Mouse (Mus musculus) spleen, adult 2 months (tissue): Measurements from ENCODE around the gene Slc8b1.

Experiments
- CTCF ChIP-seq: fragments of 200-500 bp; IDR thresholded peaks from 2 replicates; pipeline ENCODE4 v1.5.1; 2011; ENCODE audit warnings: mild to moderate bottlenecking, inconsistent platforms; ENCODE audit not compliant: insufficient read depth, insufficient read length, insufficient replicate concordance; ENCODE audit errors: extremely low read depth
- POLR2A ChIP-seq: fragments of 200-500 bp; IDR thresholded peaks from 2 replicates; pipeline ENCODE4 v1.6.1; 2011; ENCODE audit warnings: low read depth, low read length, inconsistent platforms

DNA sequence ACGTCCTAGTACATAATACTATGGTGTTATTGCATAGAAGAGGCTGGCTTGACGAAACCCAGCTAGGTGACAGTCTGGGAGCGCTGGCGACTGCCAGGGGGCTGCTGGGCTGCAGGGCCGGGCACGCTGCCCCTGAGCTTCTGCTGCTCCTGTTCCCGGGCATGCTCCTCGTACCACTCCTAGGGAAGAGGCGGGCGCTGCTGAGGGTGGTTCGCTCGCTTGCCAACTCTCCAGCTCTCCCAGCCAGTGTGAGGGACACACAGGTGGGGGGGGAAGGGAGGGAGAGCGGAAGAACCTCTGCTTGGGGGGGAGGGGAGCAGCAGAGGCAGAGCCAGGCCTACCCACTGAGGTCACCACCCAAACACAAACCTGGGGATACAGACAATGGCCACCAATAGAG is 25.1 kb downstream of the Slc8b1 start:
- no peak for TF ChIP-seq CTCF
- no peak for TF ChIP-seq POLR2A
